Mouse (Mus musculus) ZHBTc4 (cell line): ENCODE data around the gene Parp9.
"Not testable (repeated sequence)": the region's sequence is repeated elsewhere in the genome, so short reads cannot be mapped to it uniquely, and the experiment has no call there.

ENCODE experiments used
- DNase-seq: peaks from one replicate; pipeline ENCODE4 v3.0.0-alpha.2; 2011; ENCODE audit warnings: low read depth, low spot score

Parp9 gene

DNA sequence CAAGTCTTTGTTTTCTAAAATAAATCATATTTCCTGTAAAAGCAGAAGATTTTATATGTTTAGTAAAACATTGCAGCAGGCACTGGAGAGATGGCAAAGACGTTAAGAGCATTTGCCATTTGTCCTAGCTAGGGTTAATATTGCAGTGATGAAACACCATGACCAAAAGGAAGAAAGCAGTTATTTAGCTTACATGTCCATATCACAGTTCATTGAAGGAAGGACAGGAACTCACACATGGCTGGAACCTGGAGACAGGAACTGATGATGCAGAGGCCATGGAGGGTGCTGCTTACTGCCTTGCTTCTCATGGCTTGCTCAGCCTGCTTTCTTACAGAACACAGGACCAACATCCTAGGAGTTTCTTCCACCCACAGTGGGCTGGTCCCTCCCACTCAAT, 54.1 kb downstream of the Parp9 start:
- no peak for DNase-seq

GRCm38 (mm10) chr16:35993316-35993715, 55.0 kb downstream of the Parp9 start:
- no peak for DNase-seq

DNA sequence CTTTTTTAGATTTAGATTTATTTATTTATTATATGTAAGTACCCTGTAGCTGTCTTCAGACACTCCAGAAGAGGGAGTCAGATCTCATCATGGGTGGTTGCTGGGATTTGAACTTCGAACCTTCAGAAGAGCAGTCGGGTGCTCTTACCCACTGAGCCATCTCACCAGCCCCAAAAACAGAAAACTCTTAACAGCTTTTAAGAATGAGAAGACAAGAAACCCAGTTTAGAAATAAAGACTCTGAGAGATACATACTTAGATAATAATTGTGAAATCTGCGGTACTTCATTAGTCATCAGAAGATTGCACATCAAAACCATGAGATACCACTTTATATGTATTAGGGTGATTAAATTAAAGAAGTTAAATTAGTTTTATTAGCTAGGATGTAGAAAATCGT, 60.6 kb downstream of the Parp9 start:
- not testable (repeated sequence) for DNase-seq

GRCm38 (mm10) chr16:36008396-36008795, 70.1 kb downstream of the Parp9 start:
- no peak for DNase-seq

DNA sequence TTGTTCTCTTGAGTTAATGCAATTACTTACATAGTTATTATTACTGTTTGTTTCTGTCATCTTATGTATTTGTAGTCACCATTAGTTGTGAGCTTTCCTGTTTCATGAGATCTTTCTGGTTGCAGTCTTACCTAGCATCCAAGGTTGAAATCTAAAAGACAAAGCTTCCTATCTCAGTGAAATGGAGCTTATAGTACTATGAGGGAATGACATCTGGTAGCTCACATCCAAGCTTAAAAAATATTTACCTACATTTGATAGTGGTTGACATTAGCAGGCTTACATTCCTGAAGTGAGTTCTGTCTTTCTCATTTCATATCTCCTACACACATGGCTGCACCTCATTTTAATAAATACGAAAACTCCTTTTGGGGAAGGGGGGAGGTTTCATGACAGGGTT, 78.1 kb downstream of the Parp9 start:
- no peak for DNase-seq
